In genomic region chr12:117994938-117995337, GRCm38 (mm10) we compare ENCODE assay signal across 13 mouse cellular contexts.
DNase-seq lines count a peak whose midpoint lies in the region; ATAC-seq lines count a peak whose summit lies in the region.
"Had no signal": no experiment of that assay in that cellular context is flagged by ENCODE, and none has a peak within 500 bp of the region (broad histone marks: within the 10 kb centered on the region; RNA-seq: fewer than 3 reads in every experiment).

No protein-coding gene starts in this region.

- DNase-seq in retina, postnatal 1 day = peak; percentile 22
- no peak for DNase-seq in retina, embryonic 14.5 days (ENCODE audit: low spot score)
- DNase-seq in T-cell, adult 2 months (ENCODE audit: low spot score) = peak; percentile 58
- DNase-seq in thymus, postnatal 36 days = peak; percentile 9
- no peak for DNase-seq in gastrocnemius, postnatal 14 days
- DNase-seq in layer of hippocampus, adult 8-10 months (ENCODE audit: low spot score in 2 of 2) = no peak
- DNase-seq in neural tube, embryonic 10.5 days (ENCODE audit: extremely low spot score, low spot score) = no peak
- DNase-seq: cerebellum, adult 9-11 months; gastrocnemius, postnatal 25 days; lung, postnatal 14 days had no signal

- peak; percentile 56 for ATAC-seq in megakaryocyte-erythroid progenitor cell, adult 5-6 weeks (replicated peaks; ENCODE audit: low FRiP score, low TSS enrichment, poor library complexity, severe bottlenecking)
- ATAC-seq: forebrain, embryonic 16.5 days; hindbrain, embryonic 16.5 days had no signal

- intact Hi-C loops in gastrocnemius, postnatal 14 days (cut with DNase I; ENCODE audit: low total_unique reads) = loop anchor here (5.0 kb wide), 1 partner anchor 862 kb away; no protein-coding TSS in a partner anchor

Comparison
In these comparisons a context has a peak if more than half of its experiments do, and no peak if none do; other contexts are left out.
1. DNase-seq: peak in retina, postnatal 1 day (single experiment), T-cell, adult 2 months (single experiment) and thymus, postnatal 36 days (2 of 2); none in retina, embryonic 14.5 days (single experiment), gastrocnemius, postnatal 14 days (single experiment), layer of hippocampus, adult 8-10 months (0 of 2) and neural tube, embryonic 10.5 days (single experiment).